Mouse (Mus musculus) urinary bladder, postnatal 14 days (tissue): ENCODE measurements around the gene Med16.

Experiments
- DNase-seq: peaks from one replicate; pipeline ENCODE4 v3.0.0; 2021; ENCODE audit warnings: low spot score

Gene Med16

DNA sequence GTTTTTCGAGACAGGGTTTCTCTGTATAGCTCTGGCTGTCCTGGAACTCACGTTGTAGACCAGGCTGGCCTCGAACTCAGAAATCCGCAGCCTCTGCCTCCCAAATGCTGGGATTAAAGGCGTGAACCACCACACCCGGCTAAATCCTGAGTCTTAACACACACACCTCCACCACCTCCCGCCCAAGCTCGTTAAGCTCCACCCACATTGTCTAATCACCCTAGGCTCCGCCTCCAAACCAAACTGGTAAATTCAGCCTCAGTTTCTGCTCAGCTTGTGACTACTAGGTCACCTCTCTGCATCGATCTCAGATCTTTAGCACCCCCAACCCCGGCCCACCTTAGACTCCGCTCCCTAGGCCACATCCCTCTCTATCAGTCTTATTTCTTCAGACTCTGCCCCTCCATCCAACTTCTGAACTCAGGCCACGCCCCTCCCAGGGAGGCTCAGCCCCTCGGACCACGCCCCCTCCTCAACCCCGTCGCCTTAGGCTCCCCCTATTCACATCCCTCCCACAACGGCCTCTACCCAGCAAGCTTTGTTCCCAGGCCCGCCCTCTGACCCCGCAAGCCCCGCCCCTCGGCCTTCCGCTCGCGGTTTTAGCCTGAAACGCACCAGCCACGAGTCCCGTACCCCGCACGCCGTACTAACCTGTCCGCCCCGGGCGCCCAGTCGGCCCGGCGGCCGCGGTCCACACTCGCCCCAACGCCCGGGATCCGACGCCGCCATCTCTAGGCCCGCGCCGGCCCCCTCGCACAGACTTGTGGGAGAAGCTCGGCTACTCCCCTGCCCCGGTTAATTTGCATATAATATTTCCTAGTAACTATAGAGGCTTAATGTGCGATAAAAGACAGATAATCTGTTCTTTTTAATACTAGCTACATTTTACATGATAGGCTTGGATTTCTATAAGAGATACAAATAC, at the start of gene Med16:
TSS of gene Med16 (minus strand) at position 757 of the 925 bp plus-strand sequence.
- peak; percentile 97 for DNase-seq

DNA sequence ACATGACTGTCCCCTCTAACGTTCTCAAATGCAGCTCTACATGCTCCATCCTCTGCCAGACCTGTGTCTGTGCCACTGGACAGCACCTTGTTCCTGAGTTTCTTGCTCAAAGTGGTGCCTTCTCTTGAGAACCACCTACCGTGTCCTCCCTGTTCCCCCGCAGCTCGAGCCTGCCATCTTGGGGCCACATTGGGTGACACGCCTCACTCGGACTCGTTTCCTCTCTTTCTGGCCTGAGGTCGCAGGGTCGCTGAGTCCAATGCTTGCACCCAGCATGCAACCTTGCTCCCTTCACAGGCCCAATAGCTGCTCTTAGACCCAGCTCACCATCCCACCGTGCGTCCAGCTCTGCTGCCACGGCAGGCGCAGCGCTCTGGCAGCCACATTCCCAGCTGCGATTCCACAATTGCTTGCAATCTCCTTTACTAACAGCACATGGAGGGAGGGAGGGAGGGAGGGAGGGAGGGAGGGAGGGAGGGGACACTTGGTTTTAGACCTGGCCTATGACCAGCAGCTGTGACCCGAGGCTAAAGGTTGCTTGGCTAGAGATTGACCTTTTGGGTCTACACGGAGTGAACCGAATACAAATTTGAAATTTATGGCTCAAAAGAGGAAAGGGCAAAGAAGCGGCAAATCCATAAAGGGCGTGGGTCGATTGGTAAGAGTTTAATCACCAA, 49.6 kb upstream of the Med16 start:
- peak; percentile 86 for DNase-seq

DNA sequence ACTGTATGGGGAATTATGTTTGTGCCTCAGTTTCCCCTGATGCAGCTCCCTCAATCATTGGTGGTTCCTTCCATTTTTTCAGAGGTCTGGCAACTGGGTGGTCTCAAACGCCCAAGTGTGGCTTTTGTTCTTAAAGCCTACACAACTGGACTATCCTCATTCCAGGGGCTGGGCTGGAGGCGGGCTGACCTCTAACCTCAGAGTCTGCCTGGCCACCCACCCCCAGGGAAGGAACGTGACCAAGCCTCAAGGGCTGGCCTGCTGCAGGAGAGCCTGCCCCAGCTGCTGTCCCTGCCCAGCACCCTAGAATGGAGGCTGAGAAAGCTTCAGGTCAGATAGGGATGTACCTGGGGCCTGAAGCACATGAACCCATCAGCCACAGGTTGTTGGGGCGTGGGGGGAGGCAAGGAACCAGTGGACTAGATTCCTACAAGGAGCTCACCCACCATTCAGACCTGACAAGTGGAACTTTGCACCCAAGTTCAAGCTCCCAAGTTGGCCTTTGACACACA, 48.0 kb upstream of the Med16 start:
- DNase-seq = no peak

- DNase-seq = no peak
Observed at GRCm38 (mm10) chr10:79955691-79956090, 47.0 kb upstream of the Med16 start.

DNA sequence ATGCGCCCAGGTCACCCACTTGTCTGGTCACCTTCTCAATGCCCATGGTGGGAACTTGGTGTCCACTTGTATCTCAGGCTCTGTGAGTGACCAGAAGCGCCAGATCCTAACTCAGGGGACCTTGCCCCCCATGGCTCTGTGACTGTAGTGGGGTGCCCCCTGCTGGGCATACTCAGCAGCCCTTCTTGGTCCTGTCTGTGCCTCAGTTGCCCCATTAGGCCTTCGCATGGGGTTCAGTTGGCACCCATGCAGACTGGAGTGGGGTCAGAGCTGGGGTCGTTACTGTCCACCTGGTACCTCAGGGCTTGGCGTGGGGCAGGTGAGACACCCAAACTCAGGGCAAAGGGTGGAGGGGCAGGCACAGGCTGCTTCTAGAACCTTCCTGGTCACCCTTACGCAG, 45.2 kb upstream of the Med16 start:
- DNase-seq = no peak

DNA sequence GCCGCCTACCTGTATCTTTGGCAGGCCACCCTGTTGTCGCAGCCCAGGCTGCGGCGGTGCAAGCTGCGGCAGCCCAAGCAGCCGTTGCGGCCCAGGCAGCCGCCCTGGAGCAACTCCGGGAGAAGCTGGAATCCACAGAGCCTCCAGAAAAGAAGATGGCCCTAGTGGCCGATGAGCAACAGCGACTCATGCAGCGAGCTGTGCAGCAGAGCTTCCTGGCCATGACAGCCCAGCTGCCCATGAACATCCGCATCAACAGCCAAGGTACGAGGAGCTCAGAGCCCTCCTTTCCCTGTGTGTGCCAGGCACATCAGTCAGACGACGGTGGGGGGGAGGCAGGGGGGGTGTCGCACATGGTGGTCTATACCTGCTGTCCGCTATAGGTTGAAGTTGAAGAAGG, 41.9 kb upstream of the Med16 start:
- DNase-seq = no peak

- DNase-seq = no peak
Observed at GRCm38 (mm10) chr10:79949873-79950272, 41.1 kb upstream of the Med16 start.

- DNase-seq = no peak
Observed at GRCm38 (mm10) chr10:79947502-79947901, 38.8 kb upstream of the Med16 start.

DNA sequence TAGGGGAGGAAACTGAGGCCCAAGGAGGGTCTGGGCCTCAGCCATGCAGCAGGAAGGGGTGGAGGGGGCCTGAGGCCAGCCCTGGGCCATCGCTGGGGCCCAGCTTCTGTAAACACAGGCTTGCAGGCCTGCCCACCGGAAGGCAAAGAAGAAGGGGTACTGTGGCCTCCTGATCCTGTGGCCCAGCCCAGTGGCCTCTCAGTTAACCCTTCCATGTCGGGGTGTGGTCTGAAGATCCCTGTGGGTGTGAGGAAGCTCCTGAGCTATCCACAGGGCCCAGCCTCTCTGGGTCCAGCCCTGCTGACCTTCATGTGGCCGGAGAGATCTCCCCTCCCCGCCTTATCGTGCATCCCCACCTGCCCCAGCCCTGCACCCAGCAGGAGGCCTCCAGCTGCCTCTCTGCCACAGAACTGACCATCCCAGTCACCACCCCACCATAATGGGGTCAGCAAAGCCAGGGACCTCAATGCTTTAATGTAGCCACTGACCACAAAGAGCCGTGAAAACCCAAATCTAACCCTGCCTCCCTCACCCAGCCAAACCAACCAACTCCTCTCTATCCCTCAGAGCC, 38.1 kb upstream of the Med16 start:
- DNase-seq = no peak

DNA sequence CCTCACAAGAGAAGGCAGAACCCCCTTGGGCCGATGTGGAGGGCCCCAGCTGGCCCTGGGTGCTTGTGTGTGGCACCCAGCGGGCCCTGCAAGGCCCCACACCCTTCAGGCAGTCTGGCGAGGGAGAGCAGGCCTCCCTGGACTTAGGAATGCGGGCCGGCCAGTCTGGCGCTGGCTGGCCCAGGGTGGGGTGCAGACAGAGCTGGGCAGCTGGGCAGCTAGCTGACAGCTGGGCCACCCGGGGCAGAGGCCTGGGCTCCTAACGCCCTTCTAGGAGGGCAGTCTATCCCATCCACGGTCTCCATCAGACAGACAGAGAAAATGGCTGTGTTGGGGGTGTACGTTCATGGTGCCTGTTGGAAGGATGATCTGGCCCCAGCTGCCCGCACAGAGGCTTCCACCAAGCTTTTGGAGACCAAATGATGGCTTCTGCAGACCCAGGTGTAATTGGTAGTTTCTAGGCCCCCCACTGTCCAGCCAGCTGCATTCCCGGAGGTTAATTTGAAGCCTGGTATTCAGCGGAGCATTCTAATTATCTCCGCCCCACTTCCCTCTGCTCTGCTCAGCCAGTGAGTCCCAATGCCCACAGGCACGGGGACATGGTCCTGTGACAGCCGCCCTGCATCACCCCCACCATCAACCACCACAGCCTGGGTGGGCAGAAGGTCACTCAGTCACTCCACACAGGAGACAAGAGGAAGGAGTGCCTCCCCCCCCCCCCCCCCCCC, 36.9 kb upstream of the Med16 start:
- peak; percentile 65 for DNase-seq

DNA sequence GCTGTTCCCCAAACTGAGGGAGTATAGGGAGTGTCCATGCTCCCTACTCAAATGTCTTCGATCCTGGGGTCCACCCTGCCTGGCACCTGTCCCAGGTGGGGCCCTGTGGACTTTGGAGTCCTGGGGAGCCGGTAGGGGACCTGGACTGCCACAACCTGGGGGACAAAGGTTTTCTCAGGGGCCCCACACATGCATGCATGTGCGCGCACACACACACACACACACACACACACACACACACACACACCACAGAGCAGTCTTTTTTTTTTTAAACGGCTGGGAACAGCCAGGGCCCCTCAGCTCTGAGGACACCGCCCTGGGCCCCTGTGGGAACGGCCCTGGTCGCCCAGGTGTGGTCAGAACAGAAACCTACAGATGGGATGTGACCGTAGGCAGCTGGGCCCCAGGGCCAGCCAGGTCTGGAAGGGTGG, 34.8 kb upstream of the Med16 start:
- no peak for DNase-seq

- no peak for DNase-seq
Observed at GRCm38 (mm10) chr10:79942988-79943387, 34.3 kb upstream of the Med16 start.

DNA sequence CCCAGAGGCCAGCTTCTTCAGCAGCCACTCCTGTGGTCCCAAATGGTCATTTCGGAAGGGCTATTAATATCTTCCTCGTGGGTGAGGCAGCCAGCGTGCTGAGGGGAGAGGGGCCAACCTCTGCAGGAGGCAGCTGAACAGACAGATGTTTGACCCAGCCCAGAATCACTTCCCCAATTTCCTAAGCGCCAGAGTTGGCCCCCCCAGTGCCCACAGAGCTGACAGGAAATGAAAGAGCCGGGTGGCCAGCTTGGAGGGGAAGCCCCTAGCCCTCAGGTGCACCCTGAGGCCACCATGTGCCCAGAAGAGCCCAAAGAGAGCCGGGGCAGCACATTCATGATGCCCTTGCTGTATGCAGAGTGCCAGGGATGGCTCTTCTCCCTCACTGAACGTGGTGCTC, 32.0 kb upstream of the Med16 start:
- DNase-seq = no peak

DNA sequence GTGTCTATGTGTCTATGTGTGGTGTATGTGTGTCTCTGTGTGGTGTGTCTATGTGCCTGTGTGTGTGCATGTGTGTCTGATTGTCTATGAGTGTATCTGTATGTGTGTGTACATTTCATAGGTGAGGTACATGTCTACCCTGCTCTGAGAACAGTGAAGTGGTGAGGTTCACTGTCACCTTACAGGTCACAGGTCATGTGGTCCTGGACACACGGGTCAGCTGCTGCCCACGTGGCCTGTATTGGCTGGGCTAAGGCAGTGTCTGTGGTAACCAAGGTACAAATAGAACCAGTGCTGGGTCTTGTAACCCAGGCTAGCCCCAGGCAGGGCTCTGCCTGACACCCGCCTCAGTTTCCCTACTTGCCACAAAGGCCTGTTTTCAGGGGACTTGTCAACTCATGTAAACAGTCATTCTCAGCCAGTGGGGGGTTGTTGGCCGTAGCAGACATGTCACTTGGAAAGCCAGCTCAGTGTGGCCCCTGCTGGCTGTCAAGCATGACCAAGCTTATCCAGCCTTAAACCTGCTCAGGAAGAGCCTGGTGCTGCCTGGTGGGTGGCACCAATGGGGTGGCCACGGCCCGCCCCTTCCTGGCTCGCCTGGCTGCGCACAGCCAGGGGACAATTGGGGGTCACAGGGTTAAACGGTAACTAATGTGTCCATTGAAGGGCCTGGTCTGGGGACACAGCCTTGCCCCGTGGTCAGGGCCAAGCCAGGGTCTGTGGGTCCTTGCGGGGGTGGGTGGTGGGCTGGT, 29.2 kb upstream of the Med16 start:
- no peak for DNase-seq

GRCm38 (mm10) chr10:79936911-79937441, 28.3 kb upstream of the Med16 start:
- DNase-seq = peak; percentile 89

DNA sequence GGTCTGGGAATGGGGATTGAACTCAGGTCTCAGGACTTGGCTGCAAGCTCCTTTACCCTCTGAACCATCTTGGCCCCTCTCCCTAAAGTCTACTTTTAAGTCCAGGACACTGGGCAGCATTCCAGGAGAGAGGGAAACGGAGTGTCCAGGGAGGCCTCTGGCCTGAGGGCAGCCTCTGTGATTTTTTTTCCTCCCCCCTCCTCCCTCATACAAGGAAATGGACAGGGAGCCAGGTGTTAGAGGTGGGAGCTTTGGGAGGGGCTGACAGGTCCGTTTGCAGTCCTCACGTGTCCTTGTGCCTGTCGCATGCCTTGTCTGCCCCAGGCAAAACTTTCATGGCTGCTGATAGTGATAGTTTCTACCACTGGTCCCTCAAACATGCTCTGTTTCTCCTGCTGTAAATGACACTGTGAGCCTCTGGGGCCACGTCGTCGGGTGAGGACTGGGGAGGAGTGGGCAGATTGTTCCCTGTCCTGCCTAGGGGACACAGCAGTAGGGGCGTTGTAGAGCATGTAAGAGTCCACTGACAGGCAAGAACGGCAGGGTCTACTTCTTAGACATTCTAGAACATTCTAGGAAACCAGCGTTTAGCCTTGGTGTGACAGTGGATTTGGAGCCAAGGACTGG, 27.7 kb upstream of the Med16 start:
- no peak for DNase-seq

DNA sequence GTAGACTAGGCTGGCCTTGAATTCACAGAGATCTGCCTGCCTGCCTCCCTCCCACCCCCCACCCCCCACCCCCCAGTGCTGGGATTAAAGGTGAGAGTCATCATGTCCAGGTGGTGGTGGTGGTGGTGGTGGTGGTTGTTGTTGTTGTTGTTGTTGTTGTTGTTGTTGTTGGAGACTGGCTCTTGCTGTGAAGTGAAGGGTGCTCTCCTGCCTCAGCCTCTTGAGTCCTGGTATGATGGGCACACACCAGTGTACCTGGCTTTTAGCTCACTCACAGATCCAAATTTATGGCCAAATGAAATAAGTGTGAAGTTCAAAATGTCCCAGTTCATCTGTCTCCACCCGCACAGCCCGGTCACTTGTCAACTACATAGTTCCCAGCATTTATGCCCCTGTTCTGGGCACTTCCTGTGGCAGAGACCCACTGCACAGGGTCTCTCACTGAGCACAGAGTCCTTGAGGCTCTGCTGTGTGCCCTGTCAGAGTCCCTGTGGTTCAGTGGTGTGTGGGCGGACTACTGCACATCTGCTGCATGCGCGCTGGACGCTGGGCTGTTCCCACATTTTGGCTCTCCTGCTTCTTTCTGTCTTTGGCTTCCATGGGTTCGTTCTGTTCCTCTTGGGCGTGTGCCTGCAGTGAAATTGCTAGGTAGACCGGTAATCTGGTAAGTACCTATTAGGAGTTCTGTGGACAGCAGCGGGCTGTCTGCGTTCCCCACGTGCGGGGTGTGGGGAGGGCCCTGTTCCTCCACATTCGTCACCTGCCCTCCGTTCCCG, 26.3 kb upstream of the Med16 start:
- DNase-seq = no peak

GRCm38 (mm10) chr10:79934272-79934721, 25.6 kb upstream of the Med16 start:
- DNase-seq = peak; percentile 80

GRCm38 (mm10) chr10:79933861-79934260, 25.1 kb upstream of the Med16 start:
- DNase-seq = no peak
